Mouse (Mus musculus): ENCODE measurements at regions not wholly inside any gene's neighbourhood (a gene's known extent, or its start where the extent isn't known, plus 50 kb on each side); places are given as distances from the start of the nearest gene placed in this dataset.

- Histone ChIP-seq H3K4me2 (ENCODE audit: low read depth, low read length) (no peak overlapping the region), H3K9ac (replicated peaks; ENCODE audit: low read length) (no peak overlapping the region), H3K27me3 (ENCODE audit: insufficient read depth, low read length) (no peaks in the 10 kb centered on the region), H3K27ac (no peak overlapping the region), H3K36me3 (ENCODE audit: insufficient read depth, low read length) (no peaks in the 10 kb centered on the region), H3K9me3 (ENCODE audit: low read length) (no peaks in the 10 kb centered on the region), H3K4me3 (ENCODE audit: low read length) (no peak overlapping the region), H3K4me1 (ENCODE audit: insufficient read depth, low read length) (no peaks in the 10 kb centered on the region)
- ATAC-seq (no peak), DNase-seq (ENCODE audit: low spot score) (no peak)
- no peak for TF ChIP-seq CTCF (IDR thresholded peaks at IDR 0.05; ENCODE audit: low read depth)
- 65% methylated on average over 1 of the region's 1 CpGs for WGBS
These were observed 1168.1 kb upstream of the Gje1 start for GRCm38 (mm10) chr10:15886150-15886549.

- Histone ChIP-seq H3K4me1 (ENCODE audit: insufficient read depth, low read length) (no peaks in the 10 kb centered on the region), H3K4me2 (ENCODE audit: low read depth, low read length) (no peak overlapping the region), H3K36me3 (ENCODE audit: insufficient read depth, low read length) (no peaks in the 10 kb centered on the region), H3K9ac (replicated peaks; ENCODE audit: low read length) (no peak overlapping the region), H3K4me3 (ENCODE audit: low read length) (no peak overlapping the region), H3K27ac (no peak overlapping the region), H3K27me3 (ENCODE audit: insufficient read depth, low read length) (no peaks in the 10 kb centered on the region), H3K9me3 (ENCODE audit: low read length) (no peaks in the 10 kb centered on the region)
- WGBS, result 50% methylated on average over 2 of the region's 2 CpGs
- DNase-seq (ENCODE audit: low spot score) (no peak), ATAC-seq (no peak)
- no peak for TF ChIP-seq CTCF (IDR thresholded peaks at IDR 0.05; ENCODE audit: low read depth)
These were observed 1150.0 kb upstream of the Gje1 start for GRCm38 (mm10) chr10:15868063-15868462.

- H3K4me1 ChIP-seq (ENCODE audit: insufficient read depth, low read length), result no peaks in the 10 kb centered on the region
- H3K9ac ChIP-seq (replicated peaks; ENCODE audit: low read length), result no peak overlapping the region
- H3K27me3 ChIP-seq (ENCODE audit: insufficient read depth, low read length), result no peaks in the 10 kb centered on the region
- ATAC-seq (no peak), DNase-seq (ENCODE audit: low spot score) (no peak)
- no peak for TF ChIP-seq CTCF (IDR thresholded peaks at IDR 0.05; ENCODE audit: low read depth)
- no peak overlapping the region for H3K4me2 ChIP-seq (ENCODE audit: low read depth, low read length)
- H3K9me3 ChIP-seq (ENCODE audit: low read length), result no peaks in the 10 kb centered on the region
- no peak overlapping the region for H3K27ac ChIP-seq
- no peaks in the 10 kb centered on the region for H3K36me3 ChIP-seq (ENCODE audit: insufficient read depth, low read length)
- no peak overlapping the region for H3K4me3 ChIP-seq (ENCODE audit: low read length)
These were observed 1148.9 kb upstream of the Gje1 start for GRCm38 (mm10) chr10:15866931-15867330.

- Histone ChIP-seq H3K9me3 (ENCODE audit: low read length) (no peaks in the 10 kb centered on the region), H3K27ac (no peak overlapping the region), H3K4me2 (ENCODE audit: low read depth, low read length) (no peak overlapping the region), H3K27me3 (ENCODE audit: insufficient read depth, low read length) (no peaks in the 10 kb centered on the region), H3K4me3 (ENCODE audit: low read length) (no peak overlapping the region), H3K4me1 (ENCODE audit: insufficient read depth, low read length) (no peaks in the 10 kb centered on the region), H3K36me3 (ENCODE audit: insufficient read depth, low read length) (no peaks in the 10 kb centered on the region), H3K9ac (replicated peaks; ENCODE audit: low read length) (no peak overlapping the region)
- TF ChIP-seq CTCF (IDR thresholded peaks at IDR 0.05; ENCODE audit: low read depth), result no peak
- no peak for ATAC-seq
- WGBS, result 79% methylated on average over 3 of the region's 3 CpGs
- no peak for DNase-seq (ENCODE audit: low spot score)
These were observed 1123.4 kb upstream of the Gje1 start for GRCm38 (mm10) chr10:15841381-15841780.

- WGBS, result 93% methylated on average over 2 of the region's 2 CpGs
- Histone ChIP-seq H3K27me3 (ENCODE audit: insufficient read depth, low read length) (no peaks in the 10 kb centered on the region), H3K9me3 (ENCODE audit: low read length) (no peaks in the 10 kb centered on the region)
These were observed 1114.3 kb upstream of the Gje1 start for GRCm38 (mm10) chr10:15832338-15832737.

GRCm38 (mm10) chr10:15825457-15825856, 1107.4 kb upstream of the Gje1 start:
- no peak for ATAC-seq
- no peak overlapping the region for H3K9ac ChIP-seq (replicated peaks; ENCODE audit: low read length)
- H3K27ac ChIP-seq, result no peak overlapping the region
- H3K9me3 ChIP-seq (ENCODE audit: low read length), result no peaks in the 10 kb centered on the region
- no peaks in the 10 kb centered on the region for H3K4me1 ChIP-seq (ENCODE audit: insufficient read depth, low read length)
- DNase-seq (ENCODE audit: low spot score), result no peak
- WGBS, result 72% methylated on average over 1 of the region's 1 CpGs
- H3K4me2 ChIP-seq (ENCODE audit: low read depth, low read length), result no peak overlapping the region
- H3K36me3 ChIP-seq (ENCODE audit: insufficient read depth, low read length), result no peaks in the 10 kb centered on the region
- no peak for TF ChIP-seq CTCF (IDR thresholded peaks at IDR 0.05; ENCODE audit: low read depth)
- H3K4me3 ChIP-seq (ENCODE audit: low read length), result no peak overlapping the region
- H3K27me3 ChIP-seq (ENCODE audit: insufficient read depth, low read length), result no peaks in the 10 kb centered on the region

More at GRCm38 (mm10) chr10:15832338-15832737, 1114.3 kb upstream of the Gje1 start:
- H3K9ac ChIP-seq (replicated peaks; ENCODE audit: low read length), result no peak overlapping the region
- H3K4me3 ChIP-seq (ENCODE audit: low read length), result no peak overlapping the region
- no peak overlapping the region for H3K4me2 ChIP-seq (ENCODE audit: low read depth, low read length)
- DNase-seq (ENCODE audit: low spot score) (no peak), ATAC-seq (no peak)
- H3K4me1 ChIP-seq (ENCODE audit: insufficient read depth, low read length), result no peaks in the 10 kb centered on the region
- TF ChIP-seq CTCF (IDR thresholded peaks at IDR 0.05; ENCODE audit: low read depth), result no peak
- H3K36me3 ChIP-seq (ENCODE audit: insufficient read depth, low read length), result no peaks in the 10 kb centered on the region
- no peak overlapping the region for H3K27ac ChIP-seq

- 85% methylated on average over 3 of the region's 3 CpGs for WGBS
These were observed 1089.3 kb upstream of the Gje1 start for GRCm38 (mm10) chr10:15807271-15807670.

More at GRCm38 (mm10) chr10:15807271-15807670, 1089.3 kb upstream of the Gje1 start:
- no peaks in the 10 kb centered on the region for H3K4me1 ChIP-seq (ENCODE audit: insufficient read depth, low read length)
- DNase-seq (ENCODE audit: low spot score) (no peak), ATAC-seq (no peak)
- no peak overlapping the region for H3K27ac ChIP-seq
- H3K4me3 ChIP-seq (ENCODE audit: low read length), result no peak overlapping the region
- H3K36me3 ChIP-seq (ENCODE audit: insufficient read depth, low read length), result no peaks in the 10 kb centered on the region
- H3K9ac ChIP-seq (replicated peaks; ENCODE audit: low read length), result no peak overlapping the region
- H3K9me3 ChIP-seq (ENCODE audit: low read length), result no peaks in the 10 kb centered on the region
- no peak overlapping the region for H3K4me2 ChIP-seq (ENCODE audit: low read depth, low read length)
- H3K27me3 ChIP-seq (ENCODE audit: insufficient read depth, low read length), result no peaks in the 10 kb centered on the region
- TF ChIP-seq CTCF (IDR thresholded peaks at IDR 0.05; ENCODE audit: low read depth), result no peak
